Mouse (Mus musculus): ENCODE data around the gene Psma2. TPM values are rescaled to one million over a fixed set of nuclear protein-coding genes. Genes with fewer than 3 reads are reported as not detected.

Gene Psma2
- polyA plus RNA-seq, 1 experiment = 128 TPM

DNA sequence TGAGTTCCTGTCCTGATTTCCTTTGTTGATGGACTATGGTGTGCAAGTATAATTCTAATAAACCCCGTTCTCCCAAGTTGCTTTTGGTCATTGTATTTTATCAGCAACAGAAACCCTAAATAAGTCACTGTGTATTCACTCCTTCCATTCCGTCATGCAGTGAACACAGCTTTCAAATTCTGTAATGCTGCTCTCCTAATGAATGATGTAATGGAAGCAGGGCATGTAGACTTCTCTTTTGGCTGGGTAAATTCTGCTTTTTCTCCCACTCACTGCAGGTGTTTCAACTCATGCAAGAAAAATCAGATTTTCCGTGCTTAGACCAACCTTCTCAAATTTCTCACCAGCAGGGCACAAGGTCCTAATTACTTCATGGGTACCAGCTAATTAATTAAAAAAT is 104.7 kb downstream of the Psma2 start:
- H3K4me1 ChIP-seq (ENCODE audit: control insufficient read depth, insufficient read depth, insufficient read length, low read length) = no peaks in the 10 kb centered on the region
- no peak overlapping the region for H3K27ac ChIP-seq (replicated peaks; ENCODE audit: low read depth, low read length)
- H3K4me3 ChIP-seq (ENCODE audit: insufficient read depth, low read depth, low read length) = no peak overlapping the region

Other genes starting within 250 kb of the Psma2 start
- not detected in 2 replicates for gene Hecw1, start 90.0 kb upstream of the Psma2 start, polyA plus RNA-seq (2012; ENCODE audit: insufficient read depth, insufficient read length, missing spikeins)
- gene Mrpl32, start 75 bp upstream of the Psma2 start, polyA plus RNA-seq (2012; ENCODE audit: insufficient read depth, insufficient read length, missing spikeins) = 138 and 184 TPM in 2 replicates
- gene AW209491, start 16.9 kb downstream of the Psma2 start, polyA plus RNA-seq (2012; ENCODE audit: insufficient read depth, insufficient read length, missing spikeins) = 17.0 and 22.0 TPM in 2 replicates